Mouse (Mus musculus) right cerebral cortex, adult 2 months (tissue): ENCODE data around the gene Dop1b.
"Not testable (repeated sequence)": the region's sequence is repeated elsewhere in the genome, so short reads cannot be mapped to it uniquely, and the experiment has no call there.

Experiments
- DNase-seq, 2 experiments: peaks; one replicate each; pipeline ENCODE4 v3.0.0; 2021 to 2022; ENCODE audit warnings: low spot score in 2 of 2

Gene Dop1b

DNA sequence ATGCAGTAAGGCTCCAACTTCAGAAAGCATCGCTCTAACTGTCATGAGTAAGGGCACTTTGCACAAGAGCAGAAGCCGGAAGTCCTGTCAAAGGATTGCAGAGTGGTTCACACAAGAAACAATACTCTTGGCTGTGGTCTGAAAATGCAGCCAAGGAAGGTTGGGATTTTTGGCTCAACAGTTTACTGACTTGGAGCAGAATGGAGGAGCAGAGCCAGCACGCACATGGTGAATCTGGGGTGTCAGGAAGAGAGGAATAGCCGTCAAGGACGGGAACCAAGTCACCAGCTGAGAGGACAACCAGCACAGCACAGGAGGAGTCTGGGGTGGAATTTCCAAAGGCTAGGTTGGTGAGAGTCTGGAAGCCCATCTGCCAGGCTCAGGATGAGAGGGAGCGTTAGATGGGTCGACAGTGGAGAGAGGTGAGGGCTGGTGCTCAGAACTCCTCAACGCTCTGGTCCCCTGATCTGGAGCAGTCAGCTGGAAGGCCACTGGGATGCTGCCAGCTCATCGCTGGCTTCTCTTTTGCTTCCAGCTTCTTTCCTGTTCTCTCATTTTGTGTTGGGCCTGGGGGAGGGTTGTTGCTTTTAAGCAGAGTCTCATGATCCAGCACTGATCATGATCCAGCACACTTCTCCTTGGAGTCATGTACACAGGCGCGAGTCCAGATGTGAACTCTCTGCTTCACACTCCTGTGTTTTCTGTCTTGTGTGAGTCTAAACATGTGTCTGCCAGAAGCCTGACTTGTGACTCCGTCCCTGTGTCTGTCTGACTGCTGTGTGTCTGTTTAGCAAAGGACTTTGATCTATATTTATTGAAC is 85.5 kb downstream of the Dop1b start:
- peak; percentile 18 to 28 for DNase-seq

GRCm38 (mm10) chr16:93797841-93798492 is 86.3 kb downstream of the Dop1b start:
- peak; percentile 43 to 56 for DNase-seq

DNA sequence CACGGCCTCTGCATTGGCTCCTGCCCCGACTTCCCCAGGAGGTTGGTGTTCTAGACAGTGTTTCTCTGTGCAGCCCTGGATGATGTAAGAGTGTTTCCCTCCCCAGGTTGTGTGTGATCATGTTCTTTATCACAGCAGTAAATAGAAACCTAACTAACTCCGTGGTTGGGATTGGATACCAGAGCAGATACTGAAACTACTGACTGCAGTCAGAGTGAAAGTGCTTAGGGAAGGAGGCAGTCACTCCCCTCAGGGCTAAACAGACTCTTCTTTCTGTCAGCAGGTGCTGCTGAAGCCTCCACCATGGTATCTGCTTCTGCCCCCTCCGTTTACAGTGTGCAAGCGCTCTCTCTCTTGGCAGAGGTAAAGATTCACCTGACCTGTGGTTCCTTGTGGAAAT is 86.9 kb downstream of the Dop1b start:
- no peak for DNase-seq

GRCm38 (mm10) chr16:93799071-93799470 is 87.4 kb downstream of the Dop1b start:
- DNase-seq = no peak

- DNase-seq = no peak
Observed at GRCm38 (mm10) chr16:93799936-93800335, 88.2 kb downstream of the Dop1b start.

DNA sequence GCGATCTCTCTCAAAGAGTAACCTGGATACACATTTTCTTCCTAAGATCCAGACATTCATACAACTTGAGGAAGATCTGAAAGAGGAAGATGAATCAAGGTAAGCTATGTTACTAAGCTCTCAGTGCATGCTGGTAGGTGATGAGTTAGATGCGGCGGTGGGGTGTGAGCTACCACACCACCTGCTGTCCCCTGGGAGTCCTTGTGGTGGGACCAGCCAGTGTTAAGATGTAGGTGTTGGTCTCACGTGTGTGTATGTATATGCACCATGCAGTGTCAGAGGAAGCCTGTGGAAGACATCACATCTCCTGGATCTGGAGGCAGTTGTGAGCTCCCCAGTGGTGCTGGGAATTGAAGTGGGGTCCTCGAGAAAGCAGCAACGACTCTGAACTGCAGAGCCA is 95.5 kb downstream of the Dop1b start:
- DNase-seq = no peak

DNA sequence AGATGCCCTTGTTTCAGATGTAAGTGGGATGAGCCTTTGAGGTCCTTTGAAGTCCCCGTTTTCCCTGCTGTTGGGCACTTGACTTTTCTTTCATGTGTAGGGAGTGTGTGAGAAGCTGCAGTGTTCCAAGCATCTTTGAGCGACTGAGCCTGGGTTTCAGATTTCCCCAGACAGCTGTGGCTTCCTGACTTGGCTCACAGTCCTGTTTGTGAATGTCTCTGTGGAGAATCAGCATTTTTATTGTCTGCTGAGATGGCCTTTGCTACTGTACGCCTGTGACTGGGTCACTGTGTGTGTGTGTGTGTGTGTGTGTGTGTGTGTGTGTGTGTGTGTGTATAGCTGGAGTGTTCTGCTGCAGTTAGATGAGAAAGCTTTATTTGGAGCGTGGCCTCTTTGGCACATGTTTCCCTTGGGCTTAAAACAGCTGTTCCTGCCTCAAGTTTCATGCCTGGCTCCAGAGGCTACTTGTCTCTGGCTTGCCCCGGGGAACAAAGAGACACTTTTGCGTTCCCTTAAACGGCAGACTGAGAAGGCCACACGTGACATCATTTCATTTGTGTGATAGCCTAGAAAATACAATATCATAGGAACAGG is 96.4 kb downstream of the Dop1b start:
- peak in 1 of 2 experiments; percentile 22 for DNase-seq

DNA sequence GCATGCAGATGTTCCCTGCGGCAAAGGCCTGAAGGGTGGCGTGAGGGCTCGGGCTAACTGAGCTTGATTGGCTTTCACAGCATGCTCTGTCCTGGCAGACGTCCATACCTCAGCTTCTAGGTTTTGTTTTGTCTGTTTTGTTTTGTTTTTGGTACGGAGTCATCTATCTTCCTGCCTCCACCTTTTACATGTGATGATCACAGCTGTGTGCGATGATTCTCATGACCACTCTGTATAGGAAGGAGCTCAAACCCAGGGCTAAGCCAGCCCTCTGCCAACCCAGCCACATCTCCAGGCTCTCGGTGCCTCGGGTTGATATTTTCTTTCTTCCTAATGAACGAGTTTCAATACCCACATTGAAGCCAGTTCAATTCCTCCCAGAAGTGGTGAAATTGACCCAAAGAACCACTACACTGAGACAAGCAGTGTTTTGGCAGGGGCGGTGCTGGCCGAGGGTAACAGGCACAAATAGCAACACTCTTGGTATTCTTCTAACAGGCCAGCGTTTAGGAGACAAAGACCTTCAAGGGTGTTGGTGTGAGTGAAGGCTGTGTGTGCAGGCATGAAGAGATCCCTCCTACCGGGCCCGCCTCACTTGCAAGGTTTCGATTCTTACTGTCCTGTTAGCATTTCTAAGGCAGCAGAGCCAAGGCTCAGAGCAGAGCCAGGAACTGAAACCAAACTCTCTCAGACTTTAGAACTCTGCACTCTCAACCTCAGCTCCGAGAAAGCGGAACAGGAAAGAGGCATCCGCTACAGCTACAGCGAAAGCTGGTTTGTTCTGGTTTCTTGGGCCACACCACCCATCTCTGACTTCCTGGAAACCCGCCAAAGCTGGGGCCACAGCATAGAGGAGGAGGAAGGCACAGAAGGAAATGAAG is 104.4 kb downstream of the Dop1b start:
- peak in 1 of 2 experiments; percentile 42 for DNase-seq

GRCm38 (mm10) chr16:93816861-93817260 is 105.2 kb downstream of the Dop1b start:
- DNase-seq = no peak

DNA sequence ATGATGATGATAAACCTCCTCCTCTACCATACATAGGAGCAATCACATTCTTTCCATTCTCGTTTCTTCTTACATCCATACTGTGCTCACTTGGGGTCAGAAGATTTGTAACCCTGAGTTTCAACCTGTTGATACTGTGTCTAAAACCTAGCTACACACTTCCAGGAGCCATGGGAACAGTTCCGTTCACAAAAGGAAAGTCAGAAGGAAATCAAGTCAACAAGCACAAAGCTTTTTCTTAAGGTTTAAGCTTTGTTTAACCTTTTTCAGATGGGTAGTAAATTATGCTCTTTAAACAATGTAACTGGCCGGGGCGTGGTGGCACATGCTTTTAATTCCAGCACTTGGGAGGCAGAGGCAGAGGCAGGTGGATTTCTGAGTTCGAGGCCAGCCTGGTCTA is 105.7 kb downstream of the Dop1b start:
- DNase-seq = no peak

- no peak for DNase-seq
Observed at GRCm38 (mm10) chr16:93818691-93819324, 107.1 kb downstream of the Dop1b start.

DNA sequence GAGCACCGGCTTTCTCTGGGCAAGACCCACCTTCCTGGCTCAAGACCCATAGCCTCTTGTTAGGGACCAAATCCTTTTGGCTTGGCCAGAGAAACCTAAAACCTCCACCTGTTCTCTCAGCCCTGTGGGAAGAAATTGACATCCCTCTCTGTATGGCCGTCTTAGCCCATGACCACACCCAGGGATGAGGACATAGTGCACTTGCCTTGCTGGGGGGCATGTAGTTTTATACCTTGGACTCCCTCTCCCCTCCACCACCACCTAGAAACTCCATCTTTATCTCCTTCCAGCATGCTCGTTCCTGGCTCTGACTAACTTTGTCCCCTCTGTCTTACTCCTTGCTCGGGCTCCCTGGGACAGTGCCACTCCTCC is 107.6 kb downstream of the Dop1b start:
- DNase-seq = no peak

DNA sequence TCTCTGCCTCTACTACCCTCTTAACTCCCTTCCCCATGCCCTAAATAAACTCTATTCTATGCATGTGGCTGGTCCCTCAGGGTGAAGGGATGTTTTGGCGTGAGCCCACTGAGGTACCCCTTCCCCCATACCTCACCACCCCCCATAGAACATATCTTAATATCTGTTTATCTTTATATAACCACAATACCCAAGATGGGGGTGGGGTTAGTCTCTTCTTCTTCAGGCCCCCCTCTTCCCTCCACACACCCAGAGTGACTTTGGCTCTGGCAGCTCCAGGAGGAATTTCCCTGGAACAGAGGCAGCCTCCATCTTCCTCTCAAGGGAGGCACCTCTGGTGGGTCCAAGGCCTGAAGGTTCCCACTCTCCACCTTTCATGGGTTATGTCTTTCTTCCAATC is 108.3 kb downstream of the Dop1b start:
- DNase-seq = no peak

DNA sequence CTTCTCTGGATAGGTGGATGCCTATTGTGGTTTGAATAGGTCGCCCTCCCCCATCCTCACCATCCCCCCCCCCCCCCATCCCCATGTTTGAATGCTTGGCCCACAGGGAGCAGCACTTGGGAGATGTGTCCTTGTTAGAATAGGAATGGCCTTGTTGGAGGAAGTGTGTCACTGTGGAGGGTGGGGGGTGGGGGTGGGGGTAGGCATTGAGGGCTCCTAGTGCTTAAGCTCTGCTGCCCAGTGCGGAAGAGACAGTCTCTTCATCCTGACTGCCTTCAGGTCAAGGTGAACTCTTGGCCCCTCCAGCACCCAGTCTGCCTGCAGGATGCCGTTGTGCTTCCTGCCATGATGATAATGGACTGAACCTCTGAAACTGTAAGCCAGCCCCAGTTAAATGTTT is 110.0 kb downstream of the Dop1b start:
- no peak for DNase-seq

GRCm38 (mm10) chr16:93822433-93823225 is 110.9 kb downstream of the Dop1b start:
- DNase-seq = not testable (repeated sequence)

DNA sequence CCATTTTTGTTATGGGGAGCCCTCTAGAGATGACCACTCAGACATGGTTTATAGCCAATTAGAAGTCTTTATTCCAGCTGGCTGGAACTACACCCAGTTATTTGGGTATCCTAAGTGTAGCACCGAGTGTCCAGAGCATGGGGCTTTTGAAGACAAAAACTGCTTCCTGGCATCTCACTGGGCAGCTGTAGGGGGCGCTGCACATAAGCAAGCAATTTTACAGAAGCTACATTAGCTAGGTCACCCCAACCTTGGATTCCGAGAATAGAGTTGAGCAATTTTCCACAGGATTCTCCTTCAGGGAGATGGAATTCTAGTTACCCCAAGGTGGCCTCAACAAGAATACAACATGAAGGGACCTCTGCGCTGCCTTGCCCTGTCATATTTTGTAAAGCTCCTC is 113.1 kb downstream of the Dop1b start:
- no peak for DNase-seq

- no peak for DNase-seq
Observed at GRCm38 (mm10) chr16:93825463-93825862, 113.8 kb downstream of the Dop1b start.

DNA sequence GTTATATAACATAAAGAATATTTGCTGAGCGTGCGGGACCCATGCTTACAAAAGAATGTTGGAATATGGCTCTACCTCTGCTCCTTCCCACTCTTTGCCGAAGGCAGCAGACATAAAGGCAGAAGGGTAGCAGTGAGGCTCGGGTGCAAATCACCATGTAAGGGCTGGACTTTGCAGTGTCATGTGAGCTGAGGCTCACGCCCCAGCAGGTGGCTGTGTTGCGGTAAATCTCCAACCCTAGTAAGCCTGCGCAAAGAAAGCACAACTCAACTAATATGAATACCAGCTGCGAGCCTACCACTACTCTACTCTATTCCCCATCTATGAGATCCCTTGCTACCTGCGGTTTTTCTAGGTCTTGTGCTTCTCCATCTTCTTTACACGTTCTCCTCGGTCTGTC is 114.3 kb downstream of the Dop1b start:
- no peak for DNase-seq

GRCm38 (mm10) chr16:93826478-93826877 is 114.8 kb downstream of the Dop1b start:
- not testable (repeated sequence) for DNase-seq

GRCm38 (mm10) chr16:93826909-93827308 is 115.2 kb downstream of the Dop1b start:
- DNase-seq = peak; percentile 34 to 53

DNA sequence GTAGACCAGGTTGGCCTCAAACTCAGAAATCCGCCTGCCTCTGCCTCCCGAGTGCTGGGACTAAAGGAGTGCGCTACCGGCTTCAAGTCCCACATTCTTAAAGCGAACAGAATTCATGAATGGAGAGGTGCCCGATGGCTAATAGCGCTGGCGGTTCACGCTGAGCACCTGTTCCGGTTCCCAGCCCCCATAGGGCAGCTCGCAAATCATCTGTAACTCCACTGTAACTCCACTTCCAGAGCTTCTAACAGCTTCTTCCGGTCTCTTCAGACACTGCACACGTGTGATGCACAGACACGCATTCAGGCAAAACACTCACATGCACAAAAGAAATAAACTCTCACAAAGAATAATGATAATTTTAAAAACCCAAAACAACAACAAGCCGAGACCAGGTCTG is 117.8 kb downstream of the Dop1b start:
- no peak for DNase-seq
